Mouse (Mus musculus) erythroblast, adult 5-6 weeks (primary cell): ENCODE measurements around the gene AC134908.4. TPM values are rescaled to one million over a fixed set of nuclear protein-coding genes. Genes with fewer than 3 reads are reported as not detected.
"Not testable (repeated sequence)": the region's sequence is repeated elsewhere in the genome, so short reads cannot be mapped to it uniquely, and the experiment has no call there.

Source experiments
- ATAC-seq: replicated peaks from 2 replicates; pipeline ENCODE4 v1.8.0; 2016; ENCODE audit warnings: moderate number of reproducible peaks, mild to moderate bottlenecking, moderate TSS enrichment, inconsistent platforms; ENCODE audit not compliant: poor library complexity, low FRiP score, severe bottlenecking
- total RNA-seq, 2 experiments: library from RNA; stranded (forward) in 1 of 2; stranded (reverse) in 1 of 2; fragments of 150-400 nt in 1 of 2; fragments of 200-764, 138-1000 nt in 1 of 2; gene quantifications; 2 replicates each; pipeline versions ENCODE4 v1.2.3 to v1.2.4; 2015 to 2017; ENCODE audit warnings: low replicate concordance in 2 of 2

Gene AC134908.4
- total RNA-seq, 2 experiments from 2014 or later, result not detected

DNA sequence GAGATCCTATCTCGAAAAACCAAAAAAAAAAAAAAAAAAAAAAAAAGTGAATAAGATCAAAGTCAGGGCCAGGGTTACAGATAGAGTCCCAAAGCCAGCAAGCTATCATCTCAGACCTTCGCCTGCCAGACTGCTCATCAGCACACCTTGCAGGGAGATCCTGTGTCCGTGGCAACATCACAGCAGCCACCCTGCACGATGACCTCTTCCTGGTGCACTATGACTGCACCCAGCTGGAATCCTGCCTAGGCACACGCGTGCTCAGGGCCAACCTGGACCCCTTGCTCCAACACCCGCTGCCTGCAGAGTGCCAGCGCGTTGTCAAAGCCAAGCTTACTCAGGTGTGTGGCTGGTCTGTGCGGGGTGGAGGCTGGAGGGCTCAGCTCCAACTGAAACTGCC is 51.1 kb downstream of the AC134908.4 start:
- ATAC-seq, result no peak

- no peak for ATAC-seq
Observed at GRCm38 (mm10) chr17:25743831-25744230, 51.6 kb downstream of the AC134908.4 start.

GRCm38 (mm10) chr17:25741471-25741870 is 54.0 kb downstream of the AC134908.4 start:
- not testable (repeated sequence) for ATAC-seq

Other genes with a start within 250 kb of the AC134908.4 start
- not detected in 2 replicates for gene Sox8, start 225.0 kb downstream of the AC134908.4 start, total RNA-seq (2015; ENCODE audit: low replicate concordance)
- 0.17 TPM in 1 of 2 replicates, not detected in the other for gene Sox8, start 225.0 kb downstream of the AC134908.4 start, total RNA-seq (2017; ENCODE audit: low replicate concordance)
- 2.7 and 7.1 TPM in 2 replicates for gene Lmf1, start 216.6 kb downstream of the AC134908.4 start, total RNA-seq (2015; ENCODE audit: low replicate concordance)
- gene Lmf1, start 216.6 kb downstream of the AC134908.4 start, total RNA-seq (2017; ENCODE audit: low replicate concordance), result 1.5 and 1.8 TPM in 2 replicates
- gene Gng13, start 78.5 kb downstream of the AC134908.4 start, total RNA-seq (2015; ENCODE audit: low replicate concordance), result not detected in 2 replicates
- 0.70 TPM in 1 of 2 replicates, not detected in the other for gene Gng13, start 78.5 kb downstream of the AC134908.4 start, total RNA-seq (2017; ENCODE audit: low replicate concordance)
- gene Chtf18, start 68.2 kb downstream of the AC134908.4 start, total RNA-seq (2015; ENCODE audit: low replicate concordance), result 7.7 and 8.6 TPM in 2 replicates
- gene Chtf18, start 68.2 kb downstream of the AC134908.4 start, total RNA-seq (2017; ENCODE audit: low replicate concordance), result 7.6 and 11.8 TPM in 2 replicates
- gene Rpusd1, start 68.0 kb downstream of the AC134908.4 start, total RNA-seq (2015; ENCODE audit: low replicate concordance), result 4.2 and 6.5 TPM in 2 replicates
- gene Rpusd1, start 68.0 kb downstream of the AC134908.4 start, total RNA-seq (2017; ENCODE audit: low replicate concordance), result 1.4 TPM in 2 replicates
- not detected in 2 replicates for gene Mslnl, start 59.6 kb downstream of the AC134908.4 start, total RNA-seq (2015; ENCODE audit: low replicate concordance)
- not detected in 2 replicates for gene Mslnl, start 59.6 kb downstream of the AC134908.4 start, total RNA-seq (2017; ENCODE audit: low replicate concordance)
- gene Msln, start 41.3 kb downstream of the AC134908.4 start, total RNA-seq (2015; ENCODE audit: low replicate concordance), result not detected in 2 replicates
- not detected in 2 replicates for gene Msln, start 41.3 kb downstream of the AC134908.4 start, total RNA-seq (2017; ENCODE audit: low replicate concordance)
- 3.5 and 5.9 TPM in 2 replicates for gene Narfl, start 21.9 kb downstream of the AC134908.4 start, total RNA-seq (2015; ENCODE audit: low replicate concordance)
- gene Narfl, start 21.9 kb downstream of the AC134908.4 start, total RNA-seq (2017; ENCODE audit: low replicate concordance), result 6.2 and 7.8 TPM in 2 replicates
- gene Haghl, start 10.0 kb downstream of the AC134908.4 start, total RNA-seq (2015; ENCODE audit: low replicate concordance), result 2.9 TPM in 1 of 2 replicates, not detected in the other
- 1.9 and 3.1 TPM in 2 replicates for gene Haghl, start 10.0 kb downstream of the AC134908.4 start, total RNA-seq (2017; ENCODE audit: low replicate concordance)
- not detected in 2 replicates for gene Ccdc78, start 9.1 kb downstream of the AC134908.4 start, total RNA-seq (2015; ENCODE audit: low replicate concordance)
- gene Ccdc78, start 9.1 kb downstream of the AC134908.4 start, total RNA-seq (2017; ENCODE audit: low replicate concordance), result not detected in 2 replicates
- gene Fam173a, start 2.8 kb downstream of the AC134908.4 start, total RNA-seq (2015; ENCODE audit: low replicate concordance), result 14.8 and 24.9 TPM in 2 replicates
- 7.7 and 9.6 TPM in 2 replicates for gene Fam173a, start 2.8 kb downstream of the AC134908.4 start, total RNA-seq (2017; ENCODE audit: low replicate concordance)
- gene Metrn, start 1.5 kb upstream of the AC134908.4 start, total RNA-seq (2015; ENCODE audit: low replicate concordance), result 1.3 and 2.9 TPM in 2 replicates
- 3.2 TPM in 2 replicates for gene Metrn, start 1.5 kb upstream of the AC134908.4 start, total RNA-seq (2017; ENCODE audit: low replicate concordance)
- not detected in 2 replicates for gene Fbxl16, start 13.4 kb upstream of the AC134908.4 start, total RNA-seq (2015; ENCODE audit: low replicate concordance)
- gene Fbxl16, start 13.4 kb upstream of the AC134908.4 start, total RNA-seq (2017; ENCODE audit: low replicate concordance), result 0.17 TPM in 1 of 2 replicates, not detected in the other
- 0.38 and 0.42 TPM in 2 replicates for gene Wdr24, start 28.0 kb upstream of the AC134908.4 start, total RNA-seq (2015; ENCODE audit: low replicate concordance)
- gene Wdr24, start 28.0 kb upstream of the AC134908.4 start, total RNA-seq (2017; ENCODE audit: low replicate concordance), result 4.9 and 6.0 TPM in 2 replicates
- 0.84 and 2.1 TPM in 2 replicates for gene Jmjd8, start 33.2 kb upstream of the AC134908.4 start, total RNA-seq (2015; ENCODE audit: low replicate concordance)
- 3.9 and 6.7 TPM in 2 replicates for gene Jmjd8, start 33.2 kb upstream of the AC134908.4 start, total RNA-seq (2017; ENCODE audit: low replicate concordance)
- 15.0 and 28.0 TPM in 2 replicates for gene Stub1, start 37.7 kb upstream of the AC134908.4 start, total RNA-seq (2015; ENCODE audit: low replicate concordance)
- gene Stub1, start 37.7 kb upstream of the AC134908.4 start, total RNA-seq (2017; ENCODE audit: low replicate concordance), result 18.8 and 27.9 TPM in 2 replicates
- not detected in 2 replicates for gene Rhbdl1, start 41.6 kb upstream of the AC134908.4 start, total RNA-seq (2015; ENCODE audit: low replicate concordance)
- 4.7 TPM in 1 of 2 replicates, not detected in the other for gene Rhbdl1, start 41.6 kb upstream of the AC134908.4 start, total RNA-seq (2017; ENCODE audit: low replicate concordance)
- 0.84 TPM in 1 of 2 replicates, not detected in the other for gene Gm20683, start 46.1 kb upstream of the AC134908.4 start, total RNA-seq (2015; ENCODE audit: low replicate concordance)
- gene Gm20683, start 46.1 kb upstream of the AC134908.4 start, total RNA-seq (2017; ENCODE audit: low replicate concordance), result 2.6 TPM in 1 of 2 replicates, not detected in the other
- 3.3 and 9.8 TPM in 2 replicates for gene Rhot2, start 49.2 kb upstream of the AC134908.4 start, total RNA-seq (2015; ENCODE audit: low replicate concordance)
- 19.7 and 28.6 TPM in 2 replicates for gene Rhot2, start 49.2 kb upstream of the AC134908.4 start, total RNA-seq (2017; ENCODE audit: low replicate concordance)
- gene Wdr90, start 65.8 kb upstream of the AC134908.4 start, total RNA-seq (2015; ENCODE audit: low replicate concordance), result 12.5 and 17.6 TPM in 2 replicates
- gene Wdr90, start 65.8 kb upstream of the AC134908.4 start, total RNA-seq (2017; ENCODE audit: low replicate concordance), result 10.0 and 12.7 TPM in 2 replicates
- gene Mcrip2, start 73.1 kb upstream of the AC134908.4 start, total RNA-seq (2015; ENCODE audit: low replicate concordance), result 9.4 and 9.8 TPM in 2 replicates
- gene Mcrip2, start 73.1 kb upstream of the AC134908.4 start, total RNA-seq (2017; ENCODE audit: low replicate concordance), result 1.7 and 8.0 TPM in 2 replicates
- 7.3 and 9.4 TPM in 2 replicates for gene Mettl26, start 79.4 kb upstream of the AC134908.4 start, total RNA-seq (2015; ENCODE audit: low replicate concordance)
- gene Mettl26, start 79.4 kb upstream of the AC134908.4 start, total RNA-seq (2017; ENCODE audit: low replicate concordance), result 3.7 and 5.3 TPM in 2 replicates
- gene Wfikkn1, start 85.2 kb upstream of the AC134908.4 start, total RNA-seq (2015; ENCODE audit: low replicate concordance), result not detected in 2 replicates
- 1.0 TPM in 1 of 2 replicates, not detected in the other for gene Wfikkn1, start 85.2 kb upstream of the AC134908.4 start, total RNA-seq (2017; ENCODE audit: low replicate concordance)
- gene Rab40c, start 124.1 kb upstream of the AC134908.4 start, total RNA-seq (2015; ENCODE audit: low replicate concordance), result 2.3 and 6.7 TPM in 2 replicates
- 1.2 and 1.5 TPM in 2 replicates for gene Rab40c, start 124.1 kb upstream of the AC134908.4 start, total RNA-seq (2017; ENCODE audit: low replicate concordance)
- 1,336 and 1,664 TPM in 2 replicates for gene Pigq, start 149.3 kb upstream of the AC134908.4 start, total RNA-seq (2015; ENCODE audit: low replicate concordance)
- gene Pigq, start 149.3 kb upstream of the AC134908.4 start, total RNA-seq (2017; ENCODE audit: low replicate concordance), result 1,480 and 1,728 TPM in 2 replicates
- 49.2 and 66.7 TPM in 2 replicates for gene Nhlrc4, start 149.3 kb upstream of the AC134908.4 start, total RNA-seq (2015; ENCODE audit: low replicate concordance)
- gene Nhlrc4, start 149.3 kb upstream of the AC134908.4 start, total RNA-seq (2017; ENCODE audit: low replicate concordance), result 40.7 and 62.0 TPM in 2 replicates
- not detected in 2 replicates for gene A930017K11Rik, start 156.9 kb upstream of the AC134908.4 start, total RNA-seq (2015; ENCODE audit: low replicate concordance)
- gene A930017K11Rik, start 156.9 kb upstream of the AC134908.4 start, total RNA-seq (2017; ENCODE audit: low replicate concordance), result not detected in 2 replicates
- gene Capn15, start 190.1 kb upstream of the AC134908.4 start, total RNA-seq (2015; ENCODE audit: low replicate concordance), result 1.2 and 1.5 TPM in 2 replicates
- gene Capn15, start 190.1 kb upstream of the AC134908.4 start, total RNA-seq (2017; ENCODE audit: low replicate concordance), result 1.4 and 2.4 TPM in 2 replicates